Mouse (Mus musculus) frontal cortex, postnatal 10 days (tissue): ENCODE data around the gene Med15.
A peak's percentile ranks its signal among the peaks of the same experiment; 100 is the strongest.

Experiments used
- DNase-seq, 2 experiments: peaks; one replicate each; pipeline ENCODE4 v3.0.0; 2022; ENCODE audit warnings: low spot score in 2 of 2, mixed read lengths in 1 of 2

Gene Med15

GRCm38 (mm10) chr16:17732431-17732830 is 260 bp downstream of the Med15 start:
- DNase-seq = no peak

- DNase-seq = no peak
Observed at GRCm38 (mm10) chr16:17732021-17732420, 670 bp downstream of the Med15 start.

GRCm38 (mm10) chr16:17729974-17730373 is 2.7 kb downstream of the Med15 start:
- DNase-seq = no peak

GRCm38 (mm10) chr16:17727179-17727861 is 5.4 kb downstream of the Med15 start:
- DNase-seq = no peak

- DNase-seq = no peak
Observed at GRCm38 (mm10) chr16:17724448-17724847, 8.2 kb downstream of the Med15 start.

- DNase-seq = no peak
Observed at GRCm38 (mm10) chr16:17723325-17723626, 9.4 kb downstream of the Med15 start.

- DNase-seq = peak; percentile 89 to 92
Observed at GRCm38 (mm10) chr16:17722461-17723324, 10.0 kb downstream of the Med15 start.

- DNase-seq = no peak
Observed at GRCm38 (mm10) chr16:17721822-17722460, 10.8 kb downstream of the Med15 start.

- no peak for DNase-seq
Observed at GRCm38 (mm10) chr16:17721114-17721808, 11.4 kb downstream of the Med15 start.

GRCm38 (mm10) chr16:17717791-17718190 is 14.9 kb downstream of the Med15 start:
- no peak for DNase-seq

GRCm38 (mm10) chr16:17707541-17707940 is 25.1 kb downstream of the Med15 start:
- no peak for DNase-seq

GRCm38 (mm10) chr16:17701043-17701405 is 31.7 kb downstream of the Med15 start:
- DNase-seq = no peak

GRCm38 (mm10) chr16:17700386-17701042 is 32.2 kb downstream of the Med15 start:
- no peak for DNase-seq

- DNase-seq = no peak
Observed at GRCm38 (mm10) chr16:17694860-17695259, 37.8 kb downstream of the Med15 start.

- no peak for DNase-seq
Observed at GRCm38 (mm10) chr16:17669886-17670285, 62.8 kb downstream of the Med15 start.

- DNase-seq = no peak
Observed at GRCm38 (mm10) chr16:17665568-17665967, 67.1 kb downstream of the Med15 start.

- DNase-seq = no peak
Observed at GRCm38 (mm10) chr16:17656212-17656871, 76.3 kb downstream of the Med15 start.

GRCm38 (mm10) chr16:17654188-17654795 is 78.4 kb downstream of the Med15 start:
- no peak for DNase-seq

GRCm38 (mm10) chr16:17653601-17654000 is 79.1 kb downstream of the Med15 start:
- no peak for DNase-seq

- no peak for DNase-seq
Observed at GRCm38 (mm10) chr16:17652607-17653006, 80.1 kb downstream of the Med15 start.

GRCm38 (mm10) chr16:17650711-17651110 is 82.0 kb downstream of the Med15 start:
- no peak for DNase-seq
